Mouse (Mus musculus): ENCODE measurements around the gene Slc2a9. TPM values are rescaled to one million over a fixed set of nuclear protein-coding genes. Genes with fewer than 3 reads are reported as not detected.

Gene Slc2a9
- polyA plus RNA-seq, 1 experiment from 2014 or later: 0.27 TPM

DNA sequence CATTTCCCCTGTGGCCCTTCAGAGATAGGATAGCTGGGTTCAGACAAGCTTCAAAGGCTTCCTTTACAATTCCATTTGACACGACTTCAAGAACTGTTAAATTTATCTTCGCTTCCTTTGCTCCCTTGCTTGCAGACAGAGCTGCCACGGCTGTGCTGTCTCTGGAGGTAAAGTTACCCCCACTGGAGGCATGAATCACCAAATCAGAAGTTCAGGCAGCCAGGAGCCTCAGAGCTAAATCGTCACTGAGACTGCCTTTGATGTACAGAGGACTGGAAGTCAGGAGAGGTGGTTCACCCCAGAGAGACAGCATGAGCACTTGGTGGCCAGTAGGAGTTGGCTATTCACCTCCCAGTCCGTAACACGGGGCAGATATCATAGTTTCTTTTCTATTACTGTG, 73.8 kb downstream of the Slc2a9 start:
- WGBS: 31% methylated on average over 6 of the region's 6 CpGs
- Histone ChIP-seq H3K4me3 (no peak overlapping the region), H3K9me3 (no peaks in the 10 kb centered on the region), H3K4me1 (peaks cover 9% of the 10 kb centered on the region), H3K9ac (no peak overlapping the region), H3K27me3 (replicated peaks) (no peaks in the 10 kb centered on the region), H3K36me3 (no peaks in the 10 kb centered on the region), H3K4me2 (no peak overlapping the region), H3K27ac (replicated peaks) (no peak overlapping the region)
- no peak for ATAC-seq (ENCODE audit: extremely low read depth, insufficient number of reproducible peaks, low FRiP score, low TSS enrichment)

DNA sequence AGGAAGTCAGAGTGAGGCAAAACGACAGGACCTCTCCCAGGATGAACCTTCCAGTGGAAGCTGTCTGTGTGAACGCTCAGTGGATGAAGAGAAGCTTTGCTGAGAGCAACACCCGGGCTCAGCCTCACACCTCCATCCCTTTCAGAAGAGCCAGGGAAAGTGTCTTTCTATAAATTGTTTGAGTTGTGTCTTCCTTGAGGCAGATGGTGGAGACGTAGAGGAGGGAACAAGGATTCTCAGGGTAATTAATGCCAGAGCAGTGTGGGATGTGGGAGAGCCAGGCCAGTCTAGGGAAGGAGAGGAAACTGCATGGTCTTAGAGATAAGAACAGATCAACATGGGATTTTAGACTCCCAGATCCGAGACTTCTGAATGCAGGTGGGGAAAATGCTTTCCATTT, 75.2 kb downstream of the Slc2a9 start:
- H3K27ac ChIP-seq (replicated peaks): no peak overlapping the region
- 51% methylated on average over 5 of the region's 5 CpGs for WGBS

DNA sequence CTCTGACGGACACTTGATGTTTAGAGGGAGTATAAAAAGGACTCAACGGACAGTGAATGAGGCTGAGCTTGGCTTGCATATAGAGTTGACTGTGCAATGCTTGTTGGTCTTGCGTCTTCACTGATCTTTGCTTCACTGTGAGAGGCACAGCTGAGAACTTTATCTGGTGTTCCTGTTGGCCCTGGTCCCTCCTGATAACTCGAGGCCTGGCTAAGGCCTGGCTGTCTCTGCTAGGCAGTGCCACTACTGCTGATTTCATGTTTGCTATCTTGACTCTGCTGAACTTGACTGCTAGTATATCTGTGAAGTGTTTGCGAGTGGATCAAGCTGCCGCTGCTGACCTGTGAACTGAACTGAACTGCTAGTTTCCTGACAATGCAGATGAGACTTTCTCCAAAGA, 77.4 kb downstream of the Slc2a9 start:
- H3K36me3 ChIP-seq: no peaks in the 10 kb centered on the region
- no peak overlapping the region for H3K9ac ChIP-seq
- no peaks in the 10 kb centered on the region for H3K27me3 ChIP-seq (replicated peaks)
- WGBS: 60% methylated on average over 6 of the region's 6 CpGs
- H3K4me1 ChIP-seq: peaks cover 6% of the 10 kb centered on the region
- no peak overlapping the region for H3K4me2 ChIP-seq
- no peak overlapping the region for H3K4me3 ChIP-seq
- H3K27ac ChIP-seq (replicated peaks): no peak overlapping the region
- ATAC-seq (ENCODE audit: extremely low read depth, insufficient number of reproducible peaks, low FRiP score, low TSS enrichment): no peak
- H3K9me3 ChIP-seq: no peaks in the 10 kb centered on the region

More for the DNA sequence above, 75.2 kb downstream of the Slc2a9 start:
- H3K27me3 ChIP-seq (replicated peaks): no peaks in the 10 kb centered on the region
- H3K9me3 ChIP-seq: no peaks in the 10 kb centered on the region
- peaks cover 9% of the 10 kb centered on the region for H3K4me1 ChIP-seq
- H3K4me2 ChIP-seq: no peak overlapping the region
- H3K4me3 ChIP-seq: no peak overlapping the region
- H3K36me3 ChIP-seq: no peaks in the 10 kb centered on the region
- ATAC-seq (ENCODE audit: extremely low read depth, insufficient number of reproducible peaks, low FRiP score, low TSS enrichment): no peak
- no peak overlapping the region for H3K9ac ChIP-seq

DNA sequence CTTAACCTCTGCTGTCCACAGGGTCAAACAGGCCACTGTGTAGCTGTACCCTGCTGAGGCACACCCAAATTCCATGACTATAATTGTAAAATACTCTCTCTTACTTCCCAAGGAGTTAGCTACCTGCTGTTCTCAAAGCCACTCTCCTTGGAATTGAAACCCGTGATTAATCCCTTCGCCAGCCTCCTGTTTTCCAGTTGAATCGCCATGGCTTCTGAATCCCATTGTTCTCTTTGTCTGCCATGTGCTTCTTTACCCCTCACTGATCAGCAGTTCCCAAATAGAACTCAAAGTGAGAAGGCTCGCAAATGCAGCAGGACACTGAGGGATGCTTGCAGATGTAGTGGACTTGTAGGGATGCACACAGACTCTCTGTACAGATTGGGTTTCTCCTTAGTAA, 80.5 kb downstream of the Slc2a9 start:
- WGBS: 55% methylated on average over 4 of the region's 4 CpGs
- Histone ChIP-seq H3K4me3 (no peak overlapping the region), H3K9me3 (no peaks in the 10 kb centered on the region), H3K27me3 (replicated peaks) (no peaks in the 10 kb centered on the region), H3K27ac (replicated peaks) (no peak overlapping the region), H3K4me2 (no peak overlapping the region), H3K4me1 (no peaks in the 10 kb centered on the region), H3K36me3 (no peaks in the 10 kb centered on the region), H3K9ac (no peak overlapping the region)
- no peak for ATAC-seq (ENCODE audit: extremely low read depth, insufficient number of reproducible peaks, low FRiP score, low TSS enrichment)

DNA sequence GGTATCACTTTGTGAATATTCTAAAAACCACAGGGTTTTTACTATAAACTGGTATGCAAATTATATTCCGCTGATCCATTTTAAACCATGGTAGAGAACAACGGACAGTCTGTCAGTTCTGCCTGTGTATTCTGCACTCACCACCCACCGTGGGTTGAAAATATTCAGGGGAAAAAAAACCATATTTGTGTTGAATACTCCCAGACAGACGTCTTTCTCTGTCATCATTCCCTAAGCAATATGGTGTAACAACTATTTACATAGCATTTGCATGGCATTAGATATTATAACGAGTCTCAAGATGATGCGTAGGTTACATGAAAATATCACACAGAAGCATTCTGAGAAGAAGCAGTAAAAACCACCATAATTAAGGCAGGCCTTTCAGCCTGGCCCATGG, 84.1 kb downstream of the Slc2a9 start:
- 85% methylated on average over 6 of the region's 6 CpGs for WGBS
- Histone ChIP-seq H3K4me1 (no peaks in the 10 kb centered on the region), H3K27me3 (replicated peaks) (no peaks in the 10 kb centered on the region), H3K9ac (no peak overlapping the region), H3K27ac (replicated peaks) (no peak overlapping the region), H3K4me2 (no peak overlapping the region), H3K36me3 (no peaks in the 10 kb centered on the region), H3K4me3 (no peak overlapping the region), H3K9me3 (peaks cover 13% of the 10 kb centered on the region)
- no peak for ATAC-seq (ENCODE audit: extremely low read depth, insufficient number of reproducible peaks, low FRiP score, low TSS enrichment)

DNA sequence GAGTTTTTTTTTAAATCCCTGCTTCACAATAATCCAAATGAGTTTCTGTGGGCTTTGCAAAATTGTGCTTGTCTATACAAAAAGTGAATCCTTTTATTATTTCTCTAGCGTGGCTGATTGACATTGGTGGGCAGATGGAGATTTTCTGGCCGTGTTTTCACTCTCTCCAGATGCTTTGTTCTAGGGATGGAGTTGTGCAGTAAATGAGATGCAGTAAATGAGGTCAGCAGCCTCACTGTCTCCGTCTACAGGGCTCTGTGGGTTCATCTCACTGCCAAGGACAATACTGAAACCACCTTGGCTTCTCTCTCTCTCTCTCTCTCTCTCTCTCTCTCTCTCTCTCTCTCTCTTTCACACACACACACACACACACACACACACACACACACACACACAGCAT, 99.3 kb downstream of the Slc2a9 start:
- H3K4me2 ChIP-seq: no peak overlapping the region
- H3K27ac ChIP-seq (replicated peaks): no peak overlapping the region
- no peak for ATAC-seq (ENCODE audit: extremely low read depth, insufficient number of reproducible peaks, low FRiP score, low TSS enrichment)
- no peak overlapping the region for H3K4me3 ChIP-seq
- H3K27me3 ChIP-seq (replicated peaks): 0 out of 2 replicates have a peak, but pooled peaks cover 4% of the 10 kb centered on the region
- H3K36me3 ChIP-seq: no peaks in the 10 kb centered on the region
- 0 out of 2 replicates have a peak, but pooled peaks cover 7% of the 10 kb centered on the region for H3K9me3 ChIP-seq
- H3K9ac ChIP-seq: no peak overlapping the region
- 55% methylated on average over 3 of the region's 3 CpGs for WGBS
- H3K4me1 ChIP-seq: no peaks in the 10 kb centered on the region

DNA sequence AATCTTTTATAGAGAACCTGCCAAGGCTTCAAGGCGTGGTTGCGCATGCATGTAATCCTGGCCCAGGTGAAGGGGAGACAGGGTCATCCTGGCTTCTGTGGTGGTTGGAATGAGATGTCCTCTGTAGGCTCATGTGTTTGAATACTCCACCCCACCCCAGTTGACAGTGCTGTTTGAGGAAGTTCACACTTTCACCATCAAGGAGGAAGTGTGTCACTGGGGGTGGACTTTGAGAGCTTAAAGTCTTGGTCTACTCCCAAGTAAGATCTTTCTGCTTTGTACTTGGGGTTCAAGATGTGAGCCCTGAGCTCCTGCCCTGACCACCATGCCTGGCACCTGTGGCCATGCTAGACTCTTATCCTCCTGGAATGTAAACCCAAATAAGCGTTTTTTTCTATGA, 100.7 kb downstream of the Slc2a9 start:
- Histone ChIP-seq H3K9ac (no peak overlapping the region), H3K9me3 (0 out of 2 replicates have a peak, but pooled peaks cover 7% of the 10 kb centered on the region), H3K4me3 (no peak overlapping the region), H3K27me3 (replicated peaks) (0 out of 2 replicates have a peak, but pooled peaks cover 4% of the 10 kb centered on the region), H3K4me1 (no peaks in the 10 kb centered on the region), H3K27ac (replicated peaks) (no peak overlapping the region), H3K4me2 (no peak overlapping the region), H3K36me3 (no peaks in the 10 kb centered on the region)
- WGBS: 85% methylated on average over 3 of the region's 3 CpGs
- ATAC-seq (ENCODE audit: extremely low read depth, insufficient number of reproducible peaks, low FRiP score, low TSS enrichment): no peak

DNA sequence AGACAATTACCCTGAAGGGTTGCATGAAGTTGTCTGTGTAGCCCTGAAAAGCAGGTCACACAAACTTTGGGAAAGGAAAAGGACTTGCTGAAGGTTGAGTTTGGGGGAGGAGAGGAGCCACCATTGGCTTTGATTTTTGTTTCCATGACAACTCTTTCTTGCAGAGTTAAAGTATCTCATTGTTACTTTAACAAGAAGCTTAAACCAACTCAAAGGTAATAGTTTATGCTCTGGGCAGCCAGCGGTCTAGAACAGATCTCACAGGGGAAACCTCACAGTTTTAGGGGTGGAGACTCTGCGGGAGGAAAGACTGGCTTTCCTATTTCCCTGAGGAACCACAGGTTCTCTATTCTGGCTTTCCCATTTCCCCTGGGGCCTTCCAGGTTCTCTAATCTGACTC, 114.1 kb downstream of the Slc2a9 start:
- H3K9ac ChIP-seq: no peak overlapping the region
- no peak overlapping the region for H3K4me3 ChIP-seq
- 44% methylated on average over 2 of the region's 2 CpGs for WGBS
- H3K27ac ChIP-seq (replicated peaks): no peak overlapping the region
- H3K36me3 ChIP-seq: no peaks in the 10 kb centered on the region
- ATAC-seq (ENCODE audit: extremely low read depth, insufficient number of reproducible peaks, low FRiP score, low TSS enrichment): no peak
- no peak overlapping the region for H3K4me2 ChIP-seq
- no peaks in the 10 kb centered on the region for H3K9me3 ChIP-seq
- peaks cover 3% of the 10 kb centered on the region; the same call in 1 of the 2 replicates for H3K4me1 ChIP-seq
- H3K27me3 ChIP-seq (replicated peaks): peaks cover 4% of the 10 kb centered on the region; the same call in 1 of the 2 replicates

DNA sequence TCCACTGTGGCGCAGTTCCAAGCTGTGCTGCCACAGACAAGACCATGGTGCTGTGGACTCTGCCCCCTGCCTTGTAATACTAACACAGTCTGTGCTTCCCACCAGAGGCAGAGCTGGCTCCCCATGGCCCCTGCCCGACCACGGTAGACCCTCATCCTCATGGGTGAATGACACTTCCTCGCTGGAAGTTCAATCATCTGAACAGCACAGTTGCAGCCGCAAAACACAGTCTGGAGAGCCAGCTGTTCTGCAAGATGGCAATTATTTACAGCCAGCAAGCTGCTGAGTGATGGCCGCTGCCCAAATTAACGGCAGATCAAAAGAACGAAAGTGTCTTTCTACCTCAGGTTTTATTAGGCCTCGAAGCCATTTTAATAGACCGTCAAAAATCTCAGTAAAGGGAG, 114.5 kb downstream of the Slc2a9 start:
- H3K27me3 ChIP-seq (replicated peaks): peaks cover 4% of the 10 kb centered on the region; the same call in 1 of the 2 replicates
- ATAC-seq (ENCODE audit: extremely low read depth, insufficient number of reproducible peaks, low FRiP score, low TSS enrichment): no peak
- H3K27ac ChIP-seq (replicated peaks): no peak overlapping the region
- H3K4me3 ChIP-seq: no peak overlapping the region
- H3K4me2 ChIP-seq: no peak overlapping the region
- no peak overlapping the region for H3K9ac ChIP-seq
- no peaks in the 10 kb centered on the region for H3K9me3 ChIP-seq
- peaks cover 3% of the 10 kb centered on the region; the same call in 1 of the 2 replicates for H3K4me1 ChIP-seq
- WGBS: 63% methylated on average over 10 of the region's 10 CpGs
- H3K36me3 ChIP-seq: no peaks in the 10 kb centered on the region

DNA sequence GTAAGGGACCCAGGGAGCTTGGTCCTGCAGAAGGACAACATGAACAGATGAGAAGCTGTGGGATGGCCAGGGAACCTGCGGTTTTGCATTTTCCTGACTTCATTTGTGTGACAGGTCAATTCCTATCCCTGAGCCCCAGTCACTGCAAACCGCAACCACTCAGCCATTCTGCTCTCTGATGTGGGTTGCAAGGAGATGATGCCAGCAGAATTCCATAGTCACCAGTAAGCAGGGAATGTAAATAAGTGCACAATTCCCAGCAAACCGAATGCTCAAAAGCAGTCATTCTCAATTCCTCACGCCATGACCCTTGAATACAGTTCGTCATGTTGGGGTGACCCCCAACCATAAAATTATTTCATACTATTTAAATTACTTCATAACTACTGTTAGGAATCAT, 123.0 kb downstream of the Slc2a9 start:
- WGBS: 82% methylated on average over 5 of the region's 5 CpGs
- Histone ChIP-seq H3K27me3 (replicated peaks) (peaks cover 6% of the 10 kb centered on the region), H3K4me1 (no peaks in the 10 kb centered on the region), H3K4me2 (no peak overlapping the region), H3K36me3 (no peaks in the 10 kb centered on the region), H3K9me3 (no peaks in the 10 kb centered on the region), H3K27ac (replicated peaks) (no peak overlapping the region), H3K9ac (no peak overlapping the region), H3K4me3 (no peak overlapping the region)
- ATAC-seq (ENCODE audit: extremely low read depth, insufficient number of reproducible peaks, low FRiP score, low TSS enrichment): no peak

DNA sequence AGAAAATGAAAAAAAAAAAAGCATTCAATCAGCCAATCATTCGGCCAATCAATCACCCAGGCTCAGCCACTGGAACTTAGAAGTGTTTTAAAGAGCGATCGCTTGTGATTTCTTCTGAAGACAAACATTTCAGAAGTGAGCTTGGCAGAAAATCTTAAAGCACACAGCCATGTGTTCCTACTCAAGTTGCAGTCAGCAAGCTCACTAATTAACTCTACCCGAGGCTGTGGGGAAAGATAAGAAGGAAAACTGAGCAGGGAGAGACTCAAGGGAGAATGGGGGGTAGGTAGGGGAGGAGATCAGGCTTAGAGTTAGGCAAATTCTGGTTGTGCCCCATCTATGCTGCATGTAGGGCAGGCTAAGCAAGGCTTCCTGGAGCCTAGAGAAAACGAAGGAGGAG, 130.6 kb downstream of the Slc2a9 start:
- Histone ChIP-seq H3K9ac (no peak overlapping the region), H3K36me3 (no peaks in the 10 kb centered on the region), H3K4me2 (no peak overlapping the region), H3K4me3 (no peak overlapping the region), H3K27me3 (replicated peaks) (no peaks in the 10 kb centered on the region; the same call in 1 of the 2 replicates), H3K9me3 (no peaks in the 10 kb centered on the region), H3K27ac (replicated peaks) (no peak overlapping the region), H3K4me1 (peaks cover 1% of the 10 kb centered on the region)
- ATAC-seq (ENCODE audit: extremely low read depth, insufficient number of reproducible peaks, low FRiP score, low TSS enrichment): no peak
- 22% methylated on average over 5 of the region's 5 CpGs for WGBS

DNA sequence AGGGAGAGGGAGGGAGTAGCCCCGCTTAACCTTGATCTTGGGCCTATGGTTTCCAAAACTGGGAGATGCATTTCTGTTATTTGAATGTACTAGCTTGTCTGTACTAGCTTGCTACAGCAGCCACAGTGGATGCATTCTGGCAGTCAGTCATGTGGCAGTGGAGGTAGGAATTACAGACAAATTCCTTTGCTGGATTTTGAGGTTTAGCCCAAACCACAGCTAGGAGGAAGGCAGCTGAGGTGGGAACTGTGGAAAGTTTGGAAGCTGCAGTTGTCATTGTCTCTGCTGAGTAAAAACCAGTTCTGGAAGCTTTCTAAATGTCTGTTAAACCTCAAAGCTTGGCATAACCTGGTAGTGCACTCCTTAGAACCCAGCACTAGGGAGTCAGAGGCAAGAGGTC, 131.6 kb downstream of the Slc2a9 start:
- no peak for ATAC-seq (ENCODE audit: extremely low read depth, insufficient number of reproducible peaks, low FRiP score, low TSS enrichment)
- H3K4me3 ChIP-seq: no peak overlapping the region
- WGBS: 85% methylated on average over 1 of the region's 1 CpGs
- no peak overlapping the region for H3K4me2 ChIP-seq
- H3K27ac ChIP-seq (replicated peaks): no peak overlapping the region
- H3K9me3 ChIP-seq: no peaks in the 10 kb centered on the region
- H3K9ac ChIP-seq: no peak overlapping the region
- H3K4me1 ChIP-seq: peaks cover 12% of the 10 kb centered on the region
- no peaks in the 10 kb centered on the region for H3K36me3 ChIP-seq
- H3K27me3 ChIP-seq (replicated peaks): no peaks in the 10 kb centered on the region

Data from heart, embryonic 13.5 days (tissue).